Mouse (Mus musculus) MEL (cell line): ENCODE measurements around the gene Mipol1.

Source experiments
- CTCF ChIP-seq, 3 experiments: IDR thresholded peaks in 2 of 3; conservative IDR thresholded peaks in 1 of 3; 2 replicates each; pipeline ENCODE4 v1.5.1; 2011 to 2012; ENCODE audit warnings: low read length in 3 of 3, low read depth in 2 of 3, mild to moderate bottlenecking in 2 of 3, improper control_type of control experiment in 1 of 3, inconsistent platforms in 1 of 3, mixed read lengths in 1 of 3, moderate library complexity in 1 of 3; ENCODE audit not compliant: control insufficient read depth in 1 of 3, insufficient read depth in 1 of 3, poor library complexity in 1 of 3, severe bottlenecking in 1 of 3
- ELF1 ChIP-seq: IDR thresholded peaks from 2 replicates; pipeline ENCODE4 v1.6.1; 2014; ENCODE audit warnings: low read depth, mild to moderate bottlenecking, inconsistent platforms, low read length, improper control_type of control experiment, moderate library complexity
- EP300 ChIP-seq, 2 experiments: IDR thresholded peaks; 2 replicates each; pipeline ENCODE4 v1.6.1; 2011; ENCODE audit warnings: improper control_type of control experiment in 2 of 2, low read length in 2 of 2, low read depth in 1 of 2, mild to moderate bottlenecking in 1 of 2
- GATA1 ChIP-seq: IDR thresholded peaks from 2 replicates; pipeline ENCODE4 v1.6.1; 2011; ENCODE audit warnings: low read depth, low read length, improper control_type of control experiment
- HCFC1 ChIP-seq: IDR thresholded peaks from 2 replicates; pipeline ENCODE4 v1.6.1; 2012; ENCODE audit warnings: low read depth, mild to moderate bottlenecking, inconsistent platforms, low read length, improper control_type of control experiment, moderate library complexity
- POLR2AphosphoS2 ChIP-seq: IDR thresholded peaks from 2 replicates; pipeline ENCODE4 v1.6.1; 2011; ENCODE audit warnings: low read length, improper control_type of control experiment
- USF1 ChIP-seq: IDR thresholded peaks from 2 replicates; pipeline ENCODE4 v1.6.1; 2014; ENCODE audit warnings: low read depth, mild to moderate bottlenecking, inconsistent platforms, low read length, improper control_type of control experiment, moderate library complexity
- USF2 ChIP-seq, 2 experiments: IDR thresholded peaks; 2 replicates each; pipeline ENCODE4 v1.6.1; 2011 to 2012; ENCODE audit warnings: improper control_type of control experiment in 2 of 2, low read length in 2 of 2, borderline replicate concordance in 1 of 2, inconsistent platforms in 1 of 2, low read depth in 1 of 2, mild to moderate bottlenecking in 1 of 2; ENCODE audit not compliant: insufficient read depth in 1 of 2
- ZC3H11A ChIP-seq: IDR thresholded peaks from 2 replicates; pipeline ENCODE4 v1.6.1; 2012; ENCODE audit warnings: low read depth, mild to moderate bottlenecking, inconsistent platforms, low read length, improper control_type of control experiment

DNA sequence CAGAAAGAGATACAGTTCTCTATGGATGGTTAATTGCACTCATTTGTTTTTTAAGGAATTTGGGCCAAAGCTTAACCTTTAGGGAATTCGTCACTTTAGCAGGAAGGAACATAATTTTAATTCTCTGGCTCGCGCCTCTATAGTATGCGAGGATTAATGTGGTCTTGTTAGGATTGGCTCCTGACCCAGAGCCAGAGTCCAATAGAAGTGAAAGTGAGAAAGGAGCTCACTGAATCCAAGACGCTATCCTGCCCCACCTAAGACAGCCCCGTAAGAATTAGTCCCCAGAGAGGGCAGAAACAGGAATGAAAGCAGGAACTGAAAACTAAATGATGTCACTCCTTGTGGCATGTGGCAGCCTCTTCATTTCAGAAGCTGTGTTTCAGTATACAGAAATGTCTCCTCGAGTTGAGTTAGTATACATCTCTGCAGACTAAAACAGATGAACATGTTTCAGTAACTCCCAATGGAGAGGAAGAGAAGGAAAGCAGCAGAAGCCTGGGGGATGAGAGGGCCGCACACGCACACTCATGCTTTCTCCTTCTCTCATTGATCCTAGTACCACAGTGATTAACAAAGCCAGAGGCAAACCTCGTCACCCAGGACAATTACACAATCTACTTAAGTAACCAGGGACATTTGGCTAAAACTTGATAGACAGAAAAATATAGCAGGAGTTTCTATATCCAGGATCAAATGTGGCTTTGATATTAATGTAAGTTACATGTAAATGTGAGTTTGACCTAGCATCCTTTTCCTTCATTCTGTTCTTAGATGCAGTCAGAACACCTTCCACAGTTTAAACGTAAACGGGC, 234.5 kb downstream of the Mipol1 start:
- TF ChIP-seq ZC3H11A (no peak), HCFC1 (no peak), USF1 (no peak), ELF1 (no peak), EP300 (IDR thresholded peaks at IDR 0.05; ENCODE audit: low read depth in 1 of 2, low read length in 2 of 2) (no peak), GATA1 (no peak), USF2 (IDR thresholded peaks at IDR 0.05; ENCODE audit: borderline replicate concordance in 1 of 2, insufficient read depth in 1 of 2, low read depth in 1 of 2, low read length in 2 of 2) (no peak), POLR2AphosphoS2 (no peak), CTCF (IDR thresholded peaks at IDR 0.05 in 2 of 3, conservative IDR thresholded peaks at IDR 0.05 in 1 of 3; ENCODE audit: control insufficient read depth in 1 of 3, insufficient read depth in 1 of 3, low read depth in 2 of 3, low read length in 3 of 3, poor library complexity in 1 of 3, severe bottlenecking in 1 of 3) (no peak)
